Mouse (Mus musculus) frontal cortex, postnatal 36 days (tissue): ENCODE data around the gene Spag9.

ENCODE experiments used
- DNase-seq, 2 experiments: peaks; one replicate each; pipeline ENCODE4 v3.0.0; 2022; ENCODE audit warnings: low spot score in 2 of 2

Spag9 gene

DNA sequence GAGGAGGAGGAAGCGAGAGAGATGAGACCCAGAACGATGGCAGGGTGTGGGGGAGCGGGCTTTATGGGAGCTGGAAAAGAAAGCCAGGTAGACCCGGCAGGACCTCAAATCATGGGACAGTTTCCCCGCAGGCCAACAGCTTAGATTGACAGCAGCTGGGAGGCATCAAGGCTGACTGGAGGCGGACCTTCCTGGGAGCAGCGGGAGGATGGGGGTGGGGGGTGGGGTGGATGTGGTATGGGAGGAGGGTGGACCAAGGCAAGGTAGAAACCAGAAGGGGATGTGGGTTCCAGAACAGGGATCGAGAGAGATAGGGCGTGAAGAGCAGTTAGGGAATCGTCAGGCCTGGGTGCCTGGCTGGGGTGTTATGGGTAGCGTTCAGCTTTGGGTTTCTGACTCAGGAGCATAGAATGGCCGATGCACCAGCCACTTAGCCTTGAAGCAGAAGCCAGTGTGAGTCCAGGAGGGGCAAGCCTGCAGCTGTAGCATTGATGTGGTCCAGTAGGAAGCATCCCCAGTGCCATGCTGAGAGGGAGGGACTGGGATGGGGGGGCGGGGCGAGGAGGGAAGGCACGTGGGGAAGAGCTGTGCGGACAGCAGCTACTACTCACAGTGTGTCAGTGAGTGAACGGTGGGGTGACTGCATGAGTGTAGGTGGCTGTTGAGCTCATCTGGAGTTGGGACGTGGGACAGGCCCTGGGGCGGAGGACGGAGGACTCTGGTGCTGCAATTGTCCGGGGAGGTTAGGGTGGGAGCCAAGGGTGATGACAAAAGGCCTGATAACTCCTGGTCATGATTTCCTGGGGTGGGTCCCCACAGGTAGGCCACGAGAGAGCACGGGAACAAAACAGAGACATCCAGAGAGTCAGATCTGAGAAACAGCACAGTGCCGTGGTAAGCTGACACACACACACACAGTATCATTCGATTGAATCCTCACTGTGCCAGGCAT lies 154.9 kb downstream of the Spag9 start:
- DNase-seq, result no peak

DNA sequence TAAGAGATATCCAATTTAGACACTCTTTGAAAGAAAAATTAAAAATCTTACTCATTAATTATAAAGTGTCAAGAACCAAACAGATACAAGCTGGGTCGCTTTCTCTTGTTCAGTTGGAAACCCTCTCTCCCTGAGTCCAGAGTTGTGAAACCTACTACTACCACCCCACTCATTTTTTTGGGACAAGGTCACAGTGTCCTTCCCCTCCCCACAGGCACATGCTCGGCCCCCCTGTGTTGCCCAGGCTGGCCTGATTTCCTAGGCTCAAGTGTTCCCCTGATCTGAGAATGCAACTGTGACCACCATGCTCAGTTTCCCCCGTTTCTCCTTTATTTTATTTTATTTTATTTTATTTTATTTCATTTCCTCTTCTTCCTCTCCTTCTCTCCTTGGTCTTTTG lies 158.3 kb downstream of the Spag9 start:
- no peak for DNase-seq

DNA sequence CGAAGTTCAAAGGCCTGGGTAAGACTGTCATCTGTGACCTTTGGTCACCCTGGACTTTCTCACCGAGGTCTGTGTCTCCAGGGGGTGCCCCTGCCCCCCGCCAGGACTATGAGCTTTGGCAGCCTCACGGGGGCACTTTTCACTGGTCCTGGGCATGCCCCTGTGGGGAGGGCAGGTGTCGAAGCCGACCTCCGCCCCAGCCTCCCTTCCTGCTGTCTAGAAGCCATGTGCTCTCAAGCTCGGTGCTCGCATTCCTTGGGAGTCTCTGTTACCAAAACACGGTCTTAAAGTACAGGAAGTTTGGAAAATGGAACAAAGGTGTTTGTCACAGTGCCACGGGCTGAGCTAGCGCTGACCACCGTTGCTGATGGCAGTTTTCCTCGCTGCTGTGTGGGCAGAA lies 162.6 kb downstream of the Spag9 start:
- no peak for DNase-seq

DNA sequence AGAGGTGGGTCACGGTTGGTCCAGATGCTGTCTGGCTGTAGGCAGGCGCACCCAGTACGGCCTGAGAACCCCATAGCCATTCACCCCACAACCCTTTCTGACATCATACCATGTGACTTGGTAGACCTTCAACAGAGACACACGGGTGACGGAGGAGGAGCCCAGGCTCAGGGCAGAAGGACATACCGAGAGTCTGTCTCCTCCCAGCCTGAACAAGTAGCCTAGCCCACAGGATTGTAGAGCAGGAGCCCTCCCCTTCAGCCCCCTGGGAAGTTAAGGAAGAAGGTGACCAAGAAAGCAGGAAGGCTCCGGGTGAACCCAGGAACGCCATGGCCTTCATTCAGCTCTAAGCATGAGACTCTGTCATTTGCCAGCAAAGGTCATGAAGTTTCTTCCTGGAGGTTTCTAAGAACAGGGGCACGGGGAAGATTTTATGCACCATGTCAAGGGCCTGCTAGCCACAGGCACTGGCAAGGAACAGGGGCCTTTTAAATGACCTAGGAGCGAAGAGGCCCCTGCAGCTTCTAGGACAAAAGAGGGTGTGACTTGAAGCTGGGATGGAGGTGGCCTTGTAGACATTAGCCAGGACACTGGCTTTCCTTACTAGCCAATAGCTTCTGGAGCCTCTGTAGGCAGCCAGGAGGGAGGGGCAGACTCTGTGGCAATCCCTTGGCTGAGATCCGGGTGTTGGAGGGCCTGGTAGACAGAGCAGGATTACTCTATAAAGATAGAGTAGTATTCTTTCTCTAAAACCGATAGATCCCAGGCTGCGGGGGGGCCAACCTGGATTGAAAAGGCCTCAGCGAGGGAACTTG lies 163.4 kb downstream of the Spag9 start:
- DNase-seq, result no peak

DNA sequence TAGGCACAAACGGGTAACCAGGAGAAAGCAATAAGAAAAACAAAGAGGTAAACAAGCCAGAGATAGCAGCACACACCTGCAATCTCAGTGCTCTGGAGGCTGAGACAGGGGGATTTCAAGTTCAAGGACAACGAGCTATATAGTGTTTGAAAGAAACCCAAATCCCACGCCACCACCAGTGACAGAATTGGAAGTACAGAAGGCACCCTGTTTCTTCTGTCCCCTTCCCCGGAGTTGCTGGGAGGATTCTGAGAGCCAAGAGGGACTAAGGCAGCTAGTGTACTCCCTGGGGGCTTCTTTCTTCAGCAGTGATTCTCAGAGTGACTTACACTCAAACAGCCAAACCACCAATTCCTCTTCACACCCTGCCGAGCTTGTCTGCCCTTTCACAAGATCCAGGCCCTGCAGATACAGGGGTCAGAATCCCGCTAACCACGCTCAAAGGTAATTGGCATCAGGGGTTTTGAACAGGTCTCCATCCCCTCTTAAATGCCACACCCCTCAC lies 164.1 kb downstream of the Spag9 start:
- no peak for DNase-seq

DNA sequence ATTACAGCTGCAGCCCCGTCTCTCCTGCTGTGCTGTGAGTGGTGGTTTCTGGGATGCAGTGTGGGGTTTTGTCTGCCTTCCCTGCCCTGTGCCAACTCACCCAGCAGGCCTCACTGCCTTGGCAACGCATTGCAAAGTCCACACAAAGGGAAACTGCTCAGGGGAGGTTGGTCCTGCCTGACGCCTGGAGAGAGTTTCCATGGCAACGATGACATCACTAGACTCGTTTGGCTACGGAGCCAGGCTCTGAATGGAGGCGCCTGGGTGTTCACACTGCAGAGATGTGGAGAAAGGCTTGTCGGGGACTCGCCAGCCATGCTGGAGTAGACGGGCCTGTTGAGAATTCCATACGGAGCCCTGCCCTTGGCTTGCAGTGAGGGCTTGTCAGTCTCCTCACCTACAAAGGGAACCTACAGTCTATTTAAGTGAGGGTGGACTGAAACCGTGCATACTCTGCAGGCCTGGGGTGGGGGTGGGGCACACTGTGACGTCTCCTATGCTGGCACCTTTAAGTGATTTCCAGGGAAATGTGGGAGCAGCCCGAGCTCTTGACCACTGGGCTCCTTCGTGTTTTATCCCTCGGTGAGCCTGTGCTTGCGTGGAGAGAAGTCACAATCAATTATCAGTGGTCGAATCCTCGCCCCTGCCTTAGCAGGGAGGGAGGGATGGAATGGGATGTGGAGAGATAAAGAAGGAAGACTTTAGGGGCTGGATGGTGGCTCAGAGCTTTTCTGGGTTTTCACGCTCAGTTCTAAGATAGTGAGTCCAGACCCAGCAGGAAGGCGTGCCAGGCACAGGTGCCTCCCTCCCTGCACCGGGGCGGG lies 164.8 kb downstream of the Spag9 start:
- peak; percentile 94 to 98 for DNase-seq

DNA sequence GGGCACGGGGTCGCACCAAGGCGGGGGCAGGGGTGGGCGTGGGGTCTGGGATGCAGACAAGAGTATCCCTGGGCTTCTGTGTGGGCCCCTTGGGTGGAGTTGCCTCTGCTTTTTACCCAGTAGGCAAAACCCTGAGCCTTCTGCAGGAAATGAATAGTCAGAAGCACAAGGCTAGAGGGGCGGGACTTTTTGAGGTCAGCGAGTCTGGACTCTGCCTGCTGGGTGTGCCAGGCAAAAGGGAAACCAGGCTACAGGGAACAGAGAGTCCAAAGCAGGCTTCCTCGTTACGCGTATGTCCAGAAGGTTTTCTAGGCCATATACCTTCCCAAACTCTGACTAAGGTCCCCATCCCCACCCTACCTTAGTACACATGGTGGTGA lies 165.4 kb downstream of the Spag9 start:
- peak in 1 of 2 experiments; percentile 22 for DNase-seq

DNA sequence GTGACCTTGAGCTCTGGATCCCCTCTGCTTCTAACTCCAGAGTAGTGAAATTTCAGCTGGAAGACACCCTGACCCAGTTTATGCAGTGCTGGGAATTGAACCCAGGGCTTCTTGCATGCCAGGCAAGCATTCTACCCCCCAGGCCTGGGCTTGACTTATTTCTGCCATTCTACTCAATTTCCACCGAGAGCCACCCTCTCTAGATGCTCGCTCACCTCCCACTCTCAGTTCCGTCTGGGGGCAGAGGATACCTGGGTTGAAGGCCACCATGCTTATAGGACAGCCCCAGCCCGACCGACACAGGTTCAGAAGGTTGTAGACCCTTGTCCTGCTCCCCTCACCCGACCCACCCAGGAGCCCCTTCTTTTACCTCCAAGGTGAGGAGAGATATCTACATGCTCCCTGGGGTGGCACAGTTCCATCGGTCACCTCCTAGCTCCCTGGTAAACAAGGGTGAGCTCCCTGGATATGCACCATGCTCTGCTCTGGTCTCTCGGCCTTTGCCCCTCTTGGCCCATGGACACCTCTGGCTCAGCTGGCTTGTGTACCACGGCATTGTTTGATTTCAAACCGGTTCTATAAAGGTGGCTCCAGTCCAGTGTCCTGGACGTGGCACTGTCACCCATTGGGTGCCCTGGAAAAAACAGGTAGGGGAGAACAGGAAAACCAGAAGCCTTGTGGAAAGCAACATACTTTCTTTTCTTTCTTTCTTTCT lies 166.1 kb downstream of the Spag9 start:
- DNase-seq, result no peak

DNA sequence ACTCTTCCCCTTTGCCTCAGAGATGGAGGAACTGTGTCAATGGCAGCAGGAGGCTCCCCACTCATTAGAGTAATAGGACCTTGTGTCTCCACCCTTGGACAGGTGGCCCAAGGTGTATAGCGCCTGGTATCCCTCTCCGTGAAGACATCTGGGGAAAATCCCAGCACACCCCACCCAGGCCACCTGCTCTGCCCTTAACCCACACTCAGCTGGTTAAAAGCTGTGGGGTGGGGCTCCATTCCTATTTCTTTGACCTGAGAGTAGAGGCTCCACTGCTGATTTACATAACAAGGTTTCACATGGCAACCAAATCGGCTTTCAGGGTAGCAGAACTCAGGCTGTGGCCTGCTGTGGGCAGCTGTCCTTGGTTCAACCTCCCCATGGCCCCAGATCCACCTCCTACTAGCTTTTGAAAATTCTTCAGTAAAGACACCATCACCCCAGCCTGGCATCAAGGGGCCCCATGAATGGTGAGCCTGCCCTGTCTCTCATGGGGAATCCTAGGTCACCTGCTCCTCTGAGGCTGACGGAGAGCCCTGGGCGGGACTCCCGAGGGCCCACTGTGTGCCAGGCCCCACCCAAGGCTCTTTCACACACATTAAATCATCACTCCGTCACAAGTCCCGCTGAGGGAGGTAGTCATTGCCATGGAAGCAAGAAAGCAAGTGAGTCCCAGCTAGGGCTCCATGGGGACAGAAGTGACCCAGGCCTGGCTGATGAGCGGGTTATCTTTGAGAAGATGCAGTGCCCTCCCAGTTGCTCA lies 167.3 kb downstream of the Spag9 start:
- no peak for DNase-seq

DNA sequence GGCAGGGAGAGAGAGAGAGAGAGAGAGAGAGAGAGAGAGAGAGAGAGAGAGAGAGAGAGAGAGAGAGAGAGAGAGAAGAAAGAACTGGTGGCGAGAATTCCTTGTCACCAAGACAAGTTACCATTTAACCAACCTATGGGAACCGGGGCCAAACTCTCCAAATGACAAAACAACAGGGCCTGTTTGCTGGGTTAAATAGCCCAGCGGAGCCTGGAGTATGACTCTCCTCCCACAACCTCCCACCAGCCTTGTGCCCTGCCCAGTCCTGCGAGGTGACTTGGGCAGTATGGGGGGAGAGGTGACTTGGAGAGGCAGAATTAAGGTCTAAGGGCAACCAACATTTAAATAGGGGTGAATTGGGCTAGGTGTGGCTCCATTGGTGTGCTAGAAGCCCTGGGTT lies 169.9 kb downstream of the Spag9 start:
- DNase-seq, result no peak

DNA sequence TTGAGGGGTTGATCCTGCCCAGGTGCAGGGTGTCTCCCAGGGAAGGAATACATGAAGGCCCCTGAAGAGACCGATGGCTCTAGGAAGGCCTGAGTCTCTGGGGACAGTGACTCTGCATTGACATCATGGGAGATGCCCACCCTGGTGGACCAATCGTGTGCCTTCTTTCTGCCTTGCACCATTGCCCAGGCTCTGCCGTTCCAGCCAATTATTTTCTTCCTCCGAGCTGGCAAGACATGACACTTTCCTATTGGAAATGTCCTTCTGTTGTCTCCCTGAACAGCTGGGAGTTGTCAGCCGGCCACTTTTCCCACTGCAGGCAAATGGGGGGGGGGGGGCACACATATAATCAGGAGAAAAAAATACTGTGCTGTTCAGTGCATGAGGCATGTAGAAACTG lies 172.3 kb downstream of the Spag9 start:
- DNase-seq, result no peak

DNA sequence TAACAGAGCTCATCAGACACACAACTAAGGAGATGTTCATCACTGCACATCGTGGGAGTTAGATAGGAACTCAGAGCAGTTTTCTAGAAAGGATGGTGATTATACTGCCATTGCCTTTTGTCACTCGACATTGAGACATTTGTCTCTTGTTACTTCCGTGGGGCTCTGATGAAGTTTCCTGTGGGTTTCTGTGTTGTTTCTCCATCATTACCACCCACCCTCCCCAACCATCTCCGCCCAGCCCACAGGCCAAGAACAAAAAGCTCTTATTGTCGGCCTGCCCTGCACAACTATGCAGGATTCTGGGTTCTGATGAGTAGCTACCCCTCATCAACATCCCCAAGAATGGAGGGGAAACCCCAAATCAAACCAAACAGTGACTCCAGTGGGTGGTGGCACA lies 173.7 kb downstream of the Spag9 start:
- DNase-seq, result no peak

DNA sequence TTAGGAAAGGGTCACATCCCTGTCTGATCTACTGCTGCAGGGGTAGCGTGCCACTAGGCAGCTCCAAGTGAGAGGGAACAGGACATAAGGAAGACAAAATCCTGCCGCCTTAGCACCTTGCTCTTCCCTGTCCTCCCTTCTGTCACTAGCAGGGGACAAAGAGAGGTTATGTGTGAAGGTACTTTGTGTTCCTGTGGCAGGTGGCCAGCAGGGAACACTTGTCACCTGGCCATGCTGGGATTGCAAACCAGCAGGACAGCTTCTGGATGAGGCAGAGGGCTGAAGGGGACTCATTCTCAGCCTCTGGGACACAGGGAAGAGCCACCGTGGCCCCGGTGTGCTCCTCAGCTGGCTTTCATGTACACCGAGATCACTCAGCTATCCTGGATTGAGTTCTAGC lies 175.8 kb downstream of the Spag9 start:
- DNase-seq, result no peak

DNA sequence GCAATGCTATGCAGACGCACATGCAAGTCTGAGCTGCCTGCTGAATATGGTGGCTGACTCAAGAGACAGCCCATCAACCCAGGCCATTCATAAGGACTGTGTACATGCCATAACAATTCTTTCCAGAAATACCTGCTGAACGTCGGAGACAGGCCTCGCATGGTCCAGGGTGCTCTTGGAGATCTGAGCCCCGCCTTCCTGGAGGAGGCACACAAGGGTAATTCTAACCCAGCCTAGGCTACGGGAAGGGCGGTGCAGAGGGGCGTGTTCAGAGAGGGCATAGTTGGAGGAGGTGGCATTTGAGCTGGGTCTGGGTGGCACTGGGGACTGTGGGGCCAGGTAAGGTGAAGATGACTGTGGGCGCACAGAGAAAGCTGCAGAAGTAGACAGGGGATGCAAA lies 176.3 kb downstream of the Spag9 start:
- no peak for DNase-seq

DNA sequence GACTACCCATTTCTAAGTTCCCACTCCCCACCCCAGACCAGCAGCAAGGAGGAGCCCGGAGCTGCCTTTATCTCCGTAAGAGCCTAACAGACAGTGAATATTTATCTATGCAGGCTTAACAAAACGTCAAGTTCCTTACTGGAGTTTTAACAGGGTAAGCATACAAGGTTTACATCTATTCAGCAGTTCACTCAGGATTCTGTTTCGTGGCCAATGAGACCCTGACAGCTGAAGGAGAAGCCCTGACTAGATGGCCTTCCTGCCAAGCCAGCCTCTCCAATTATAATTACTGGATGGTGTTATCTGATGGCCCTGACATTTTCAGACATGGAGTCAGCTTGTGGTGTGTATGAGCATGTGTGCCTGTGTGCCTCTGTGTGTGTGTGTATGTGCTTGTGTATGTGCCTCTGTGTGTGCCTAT lies 177.8 kb downstream of the Spag9 start:
- no peak for DNase-seq

DNA sequence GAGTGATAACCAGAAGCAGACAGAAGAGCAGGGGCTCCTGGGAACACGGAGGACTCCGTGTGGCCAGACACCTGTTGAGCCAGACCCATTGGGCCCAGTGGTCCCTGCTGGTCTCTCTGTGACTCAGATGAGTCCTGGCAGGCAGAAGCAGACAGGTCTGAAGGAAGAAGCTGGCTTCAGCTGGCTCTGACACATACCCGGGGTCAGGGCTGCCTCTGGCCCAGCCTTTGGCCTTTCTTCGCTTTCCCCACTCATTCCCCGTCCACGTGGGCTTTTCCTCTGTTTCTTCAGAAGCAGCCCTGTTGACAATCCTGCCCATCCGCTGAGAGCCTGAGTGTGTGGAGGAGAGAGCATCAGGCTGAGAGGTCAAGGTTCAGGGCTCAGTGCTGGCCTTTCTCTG lies 179.4 kb downstream of the Spag9 start:
- no peak for DNase-seq
